Mouse (Mus musculus) T-helper 1 cell (primary cell): ENCODE measurements around the gene Itm2b.

Source experiments
- in situ Hi-C: fragments of 300-600 bp; cut with MboI, MseI; formaldehyde crosslinking; loops from one replicate; pipeline ENCODE4 v1.15.1; 2025; ENCODE audit warnings: high pct_unique_total_duplicates

The Itm2b gene

DNA sequence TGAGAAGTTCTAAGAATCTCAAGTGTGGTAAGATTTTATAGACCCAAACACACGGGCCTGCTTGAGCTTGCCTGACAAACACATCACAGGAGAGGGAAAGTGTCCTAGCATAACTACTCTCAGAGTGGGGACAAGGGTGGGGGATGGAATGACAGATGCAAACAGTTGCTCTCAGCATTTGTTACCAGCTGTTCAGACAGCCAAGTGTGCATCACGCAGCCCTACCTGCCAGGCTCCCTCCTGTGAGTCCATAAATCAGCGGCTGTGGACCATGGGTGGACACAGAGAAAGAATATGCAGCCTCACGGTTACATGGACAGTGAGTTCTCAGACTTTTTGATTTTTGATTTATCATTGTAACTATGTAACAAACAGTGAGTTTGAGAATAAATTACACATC, 15.5 kb downstream of the Itm2b start:
- in situ Hi-C loops = no loop called here

GRCm38 (mm10) chr14:73368966-73369365, 16.1 kb downstream of the Itm2b start:
- in situ Hi-C loops = no loop called here

- in situ Hi-C loops = no loop called here
Observed at GRCm38 (mm10) chr14:73368221-73368620, 16.9 kb downstream of the Itm2b start.

GRCm38 (mm10) chr14:73366278-73366677, 18.8 kb downstream of the Itm2b start:
- in situ Hi-C loops = no loop called here

DNA sequence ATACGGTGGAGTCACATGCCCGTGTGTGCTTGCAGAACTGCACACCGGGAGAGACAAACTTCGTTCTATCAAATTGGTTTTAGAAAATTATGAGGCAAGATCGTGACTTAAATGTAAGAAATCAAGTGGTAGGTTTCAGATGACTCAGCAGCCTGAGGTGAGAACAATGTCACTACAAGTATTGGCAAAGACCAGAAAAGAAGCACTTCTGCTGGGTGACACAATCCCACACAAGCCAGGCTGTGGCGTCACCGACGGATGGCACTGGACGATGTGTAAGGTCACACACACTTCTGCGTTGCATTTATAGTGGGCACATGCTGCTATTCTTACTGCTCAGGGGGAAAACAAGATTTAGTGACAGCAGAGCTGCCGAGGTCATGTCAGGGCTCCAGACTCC, 21.3 kb downstream of the Itm2b start:
- in situ Hi-C loops = no loop called here

DNA sequence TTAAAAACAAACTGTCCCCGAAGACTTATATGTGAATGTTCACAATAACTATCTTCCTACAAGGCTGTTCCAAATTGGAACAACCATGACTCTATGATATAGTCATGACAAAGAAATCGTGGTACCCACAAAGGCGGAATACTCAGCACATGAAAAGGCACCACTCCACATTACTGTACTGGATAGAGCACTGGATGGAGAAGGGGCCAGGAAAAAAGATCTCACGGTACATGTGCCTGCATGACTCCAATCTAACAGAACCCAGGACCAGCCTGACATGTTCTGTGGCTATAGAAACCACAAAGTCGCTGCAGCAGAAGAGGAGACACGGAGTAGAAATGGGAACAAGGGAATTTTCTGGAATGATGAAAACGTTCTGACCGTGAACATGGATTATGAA, 30.4 kb downstream of the Itm2b start:
- in situ Hi-C loops = no loop called here

DNA sequence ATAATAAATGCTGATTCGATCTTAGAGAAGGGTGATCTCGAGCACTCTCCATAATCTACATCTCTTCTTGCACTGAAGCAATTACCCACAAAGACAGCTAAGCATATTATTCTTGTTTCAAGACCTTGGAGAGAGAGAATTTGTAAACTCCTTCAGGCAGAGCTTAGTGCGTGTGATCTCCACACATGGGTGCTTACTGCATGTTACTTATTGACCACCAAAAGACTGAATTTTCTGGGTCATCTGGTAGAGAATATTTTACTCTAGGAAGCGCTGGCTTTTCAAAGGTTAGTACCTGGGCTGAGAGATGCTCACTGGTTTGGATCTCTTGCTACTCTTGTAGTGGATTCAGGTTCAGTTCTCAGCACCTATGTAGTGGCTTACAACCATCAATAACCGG, 34.0 kb downstream of the Itm2b start:
- in situ Hi-C loops = no loop called here

DNA sequence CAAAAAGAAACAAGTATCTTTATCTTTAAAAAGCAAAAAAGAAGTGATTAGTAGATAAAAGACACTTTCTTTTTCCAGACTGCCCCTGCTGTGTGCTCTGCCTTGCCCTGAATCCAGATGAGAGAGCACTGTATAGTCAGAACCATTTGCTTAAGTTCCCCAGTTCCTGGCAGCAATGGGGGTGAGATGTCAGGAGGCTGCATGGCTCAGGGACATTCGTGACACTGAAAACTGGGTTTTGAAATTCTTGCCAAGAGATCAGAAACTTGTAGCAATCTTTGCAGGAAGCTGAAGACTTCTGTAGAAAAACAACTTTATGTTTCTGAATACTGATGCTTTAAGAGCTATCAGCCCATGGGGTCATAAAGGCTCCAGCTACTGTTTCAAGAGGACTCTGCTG, 35.1 kb downstream of the Itm2b start:
- in situ Hi-C loops = no loop called here

GRCm38 (mm10) chr14:73349061-73349670, 35.9 kb downstream of the Itm2b start:
- in situ Hi-C loops = no loop called here

GRCm38 (mm10) chr14:73347302-73347701, 37.8 kb downstream of the Itm2b start:
- in situ Hi-C loops = no loop called here

- in situ Hi-C loops = no loop called here
Observed at GRCm38 (mm10) chr14:73345614-73346013, 39.5 kb downstream of the Itm2b start.

GRCm38 (mm10) chr14:73340051-73340755, 44.9 kb downstream of the Itm2b start:
- in situ Hi-C loops = no loop called here

- in situ Hi-C loops = no loop called here
Observed at GRCm38 (mm10) chr14:73339615-73340014, 45.5 kb downstream of the Itm2b start.

GRCm38 (mm10) chr14:73336316-73337080, 48.6 kb downstream of the Itm2b start:
- in situ Hi-C loops = no loop called here

- in situ Hi-C loops = no loop called here
Observed at GRCm38 (mm10) chr14:73334926-73335805, 49.9 kb downstream of the Itm2b start.

- in situ Hi-C loops = no loop called here
Observed at GRCm38 (mm10) chr14:73333880-73334279, 51.2 kb downstream of the Itm2b start.

DNA sequence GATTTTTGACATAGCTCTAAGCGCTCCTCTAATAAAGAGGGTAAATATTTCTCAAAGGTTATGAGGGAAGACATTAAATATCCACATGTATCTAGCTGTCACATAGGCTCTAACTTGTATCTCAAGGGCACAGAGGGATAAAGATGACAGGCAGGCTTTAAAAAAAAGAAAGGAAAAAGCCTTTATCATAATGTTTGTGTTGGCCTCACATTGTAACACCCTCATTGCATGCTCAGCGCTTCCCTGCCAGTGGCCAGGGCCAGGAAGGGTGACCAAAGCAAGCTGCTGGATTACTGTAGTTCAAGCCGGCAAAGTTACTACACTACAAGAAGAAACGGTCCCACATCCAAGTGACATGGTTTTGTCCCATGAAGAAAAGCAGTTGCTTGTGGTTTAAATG, 53.7 kb downstream of the Itm2b start:
- in situ Hi-C loops = no loop called here

DNA sequence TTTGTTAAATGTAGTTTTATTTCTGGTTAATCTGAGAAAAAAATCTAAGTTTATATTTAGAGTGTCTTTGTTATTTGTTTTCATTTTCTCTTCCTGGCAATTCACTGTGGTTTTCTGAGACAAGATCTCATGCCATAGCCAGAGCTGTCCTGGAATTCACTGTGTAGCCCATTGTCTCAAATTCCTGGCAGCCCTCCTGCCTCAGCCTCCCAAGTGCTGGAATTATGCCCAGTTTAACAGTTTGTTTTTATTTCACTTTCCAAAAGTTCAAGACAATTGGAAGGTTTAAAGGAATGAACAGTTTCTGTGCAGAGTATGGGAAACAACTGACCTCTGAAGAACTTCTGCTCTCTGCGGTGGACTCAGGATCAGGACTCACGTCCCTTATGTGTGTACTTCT, 55.2 kb downstream of the Itm2b start:
- in situ Hi-C loops = no loop called here

DNA sequence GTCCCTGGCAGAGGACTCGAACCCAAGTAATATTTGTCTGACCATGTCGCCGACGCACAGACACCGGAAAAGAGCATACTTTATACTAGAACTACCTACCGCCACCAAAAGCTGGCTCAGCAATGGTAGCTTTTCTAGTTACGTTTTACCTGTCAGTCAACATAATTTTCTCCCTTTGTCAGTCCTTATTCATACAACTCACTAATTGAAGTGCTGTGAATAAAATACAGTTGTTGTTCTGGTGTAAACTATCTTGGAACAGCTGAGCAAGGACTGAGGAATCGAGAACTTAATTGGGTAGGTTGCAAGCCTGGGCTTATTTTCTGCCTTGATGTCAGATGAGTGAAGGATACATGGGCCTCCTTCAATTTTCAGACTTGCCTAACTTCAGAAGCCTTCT, 58.6 kb downstream of the Itm2b start:
- in situ Hi-C loops = no loop called here

DNA sequence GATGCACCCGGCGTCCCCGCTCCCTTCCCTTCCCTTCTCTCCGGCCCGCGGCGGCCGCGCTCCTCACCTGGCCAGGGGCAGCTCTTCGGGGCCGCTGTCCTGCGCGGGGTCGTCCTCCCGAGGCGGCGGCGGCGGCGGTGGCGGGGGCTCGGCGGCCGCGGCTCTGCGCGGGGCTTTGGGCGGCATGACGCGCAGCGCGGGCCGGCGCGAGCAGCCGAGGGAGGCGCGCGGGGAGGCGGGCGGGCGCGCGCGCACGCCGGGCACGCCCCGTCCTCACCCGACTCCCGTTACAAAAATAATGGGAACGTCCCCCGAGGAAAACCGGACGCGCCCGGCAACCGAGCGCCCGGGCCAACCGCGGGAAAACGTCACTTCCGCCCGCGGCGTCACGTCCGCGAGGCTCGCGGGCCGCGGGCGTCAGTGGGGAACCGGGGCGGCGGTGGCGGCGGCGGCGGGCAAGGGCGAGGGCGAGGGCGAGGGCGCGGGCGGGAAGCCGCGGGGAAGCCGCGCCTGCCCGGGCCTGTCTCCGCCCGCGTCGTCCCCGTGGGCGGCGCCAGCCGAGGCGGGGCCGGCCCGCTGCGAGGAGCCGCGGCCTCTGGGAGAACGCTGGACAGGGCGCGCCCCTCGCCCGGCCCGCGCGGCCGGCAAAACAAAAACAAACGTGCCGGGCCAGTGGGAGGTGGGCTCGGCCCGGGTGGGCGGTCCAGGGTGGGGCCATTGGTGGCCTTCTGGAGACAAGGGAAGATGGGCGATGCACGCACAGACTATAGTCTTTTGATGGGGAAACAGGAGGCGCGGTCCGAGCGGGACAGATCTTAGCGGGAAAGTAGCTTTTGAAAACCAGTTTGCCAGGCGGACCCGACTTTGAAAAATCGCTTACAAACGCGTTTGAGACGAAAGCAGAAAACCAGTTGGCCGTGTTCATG, 59.4 kb downstream of the Itm2b start, which contains the start of gene Rb1:
Gene Rb1 (minus strand): TSS at position 367 of the 926 bp plus-strand sequence.
- in situ Hi-C loops = no loop called here
